Mouse (Mus musculus) thymus, postnatal 4 days (tissue): Measurements from ENCODE around the gene Rad51b.
A peak's percentile ranks its signal among the peaks of the same experiment; 100 is the strongest.

Experiments used
- DNase-seq: peaks from one replicate; pipeline ENCODE4 v3.0.0; 2021

Rad51b gene

DNA sequence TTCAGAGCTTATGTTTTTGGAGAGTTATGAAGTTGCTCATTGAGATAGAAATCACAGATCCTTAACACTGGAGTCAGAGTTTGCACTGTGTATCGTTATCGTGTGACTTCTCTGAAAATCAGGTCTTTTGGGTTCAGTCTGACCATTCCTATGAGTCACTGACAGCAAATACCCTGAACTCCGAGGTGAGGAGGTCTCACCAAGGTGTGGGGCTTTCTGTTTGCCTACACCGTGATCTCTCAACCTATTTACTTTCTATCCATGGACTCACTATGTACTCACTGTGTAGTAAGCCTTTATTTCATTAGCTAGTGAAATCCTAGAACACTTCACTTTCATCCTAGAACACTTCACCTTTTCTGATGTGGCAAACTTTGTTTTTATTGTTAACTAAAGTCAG, 34.6 kb downstream of the Rad51b start:
- no peak for DNase-seq

DNA sequence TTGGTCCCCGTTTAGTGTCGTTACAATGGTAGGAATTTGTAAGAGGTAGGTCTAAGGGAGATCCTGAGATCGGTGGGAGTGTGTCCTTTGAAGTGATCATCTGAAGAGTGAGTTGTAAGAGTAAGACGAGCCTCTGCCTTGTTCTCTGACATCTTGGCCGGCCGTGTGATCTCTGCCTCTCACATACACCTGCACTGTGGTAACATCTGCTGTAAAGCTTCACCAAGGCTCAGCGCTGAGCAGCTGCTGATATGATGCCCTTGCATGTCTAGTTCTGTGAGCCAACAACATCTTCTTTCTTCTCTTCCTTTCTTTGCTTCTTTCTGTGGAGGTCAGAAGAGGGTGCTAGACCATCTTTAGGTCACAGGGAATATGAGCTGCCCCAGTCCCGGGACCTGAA, 41.7 kb downstream of the Rad51b start:
- DNase-seq = peak; percentile 57

DNA sequence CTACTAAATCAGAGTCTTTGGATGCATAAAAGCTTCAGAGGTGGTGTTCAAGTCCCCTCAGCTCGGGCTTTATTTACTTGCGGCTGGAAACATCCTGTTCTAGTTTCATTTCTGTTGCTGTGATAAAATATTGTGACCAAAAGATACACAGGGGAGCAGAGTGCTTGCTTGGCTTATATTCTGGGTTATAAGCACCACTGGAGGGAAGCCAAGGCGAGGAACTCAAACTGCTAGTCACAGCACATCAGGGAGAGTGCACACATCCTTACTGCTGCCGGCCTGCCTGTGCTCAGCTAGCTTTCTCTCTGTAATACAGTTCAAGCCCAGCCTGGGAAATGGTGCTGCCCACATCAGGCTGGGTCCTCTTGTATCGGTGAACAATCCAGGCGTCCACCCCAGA, 43.4 kb downstream of the Rad51b start:
- DNase-seq = no peak

DNA sequence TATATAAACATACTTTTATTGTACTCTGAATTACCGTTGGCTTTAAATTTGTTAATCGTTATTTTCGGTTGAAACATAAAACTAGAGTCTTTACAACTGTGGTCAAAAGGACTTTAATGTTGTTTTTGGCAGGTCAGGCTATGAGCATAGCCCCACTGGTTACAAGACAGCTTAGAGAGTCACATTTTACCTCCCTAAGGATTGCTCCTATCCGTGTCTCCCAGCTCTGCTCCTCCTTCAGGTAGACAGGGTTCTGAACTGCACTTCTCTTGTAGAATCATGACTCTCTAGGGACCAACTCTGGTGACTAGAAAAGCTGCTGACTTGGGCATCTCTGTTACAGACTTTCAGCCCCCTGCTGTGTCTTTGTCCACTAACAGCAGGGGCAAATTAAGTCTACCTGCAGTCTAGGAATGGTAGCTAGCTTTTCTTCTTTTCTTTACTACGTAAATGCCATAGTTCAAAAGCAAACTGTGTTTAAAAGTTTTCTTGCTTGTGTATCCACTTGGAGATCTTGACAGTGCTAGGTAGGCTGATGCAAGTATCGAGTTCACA, 44.3 kb downstream of the Rad51b start:
- DNase-seq = no peak

DNA sequence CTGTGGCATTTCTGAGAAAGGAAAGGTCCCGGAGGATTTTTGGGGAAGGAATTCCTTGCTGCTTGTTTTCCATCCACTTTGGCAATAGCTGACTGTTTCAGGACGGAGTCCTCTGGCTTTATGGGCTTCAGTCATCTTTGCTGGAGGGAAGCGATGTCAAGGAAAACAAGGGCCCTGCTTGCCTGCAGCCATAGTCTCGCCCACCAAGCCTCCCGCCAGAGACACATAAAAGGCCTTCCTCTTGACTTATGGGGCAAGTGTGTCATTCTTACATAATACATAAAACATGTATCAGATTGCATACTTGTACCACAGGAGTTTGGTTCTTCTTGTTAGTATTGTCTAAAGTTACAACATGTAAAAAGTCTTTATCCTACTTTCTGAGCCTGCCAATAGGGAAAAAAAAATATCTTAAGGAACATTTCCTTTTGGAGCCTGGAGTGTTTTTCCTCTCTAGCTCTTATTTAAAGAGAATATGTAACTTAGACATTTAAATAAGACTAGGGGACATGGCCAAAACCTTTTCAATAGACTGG, 49.2 kb downstream of the Rad51b start:
- DNase-seq = no peak

DNA sequence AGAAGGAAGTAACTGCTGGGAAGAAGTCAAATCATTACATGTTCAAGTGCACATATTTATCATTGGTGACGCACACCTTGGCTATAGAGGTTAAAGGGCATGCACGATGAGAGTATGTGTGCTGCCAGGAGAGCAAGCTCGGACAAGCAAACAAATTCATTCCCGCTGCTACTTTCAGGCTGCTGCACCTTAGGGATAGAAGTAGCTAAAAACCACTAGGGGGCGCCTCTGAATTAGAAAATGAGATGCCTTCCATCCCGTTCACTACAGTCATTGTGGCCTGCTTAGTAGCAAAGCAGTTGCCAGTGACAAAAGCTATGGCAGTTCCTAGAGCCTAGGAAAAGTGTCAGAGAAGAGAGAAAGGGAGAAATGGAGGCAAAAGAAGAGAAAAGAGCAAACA, 50.6 kb downstream of the Rad51b start:
- DNase-seq = peak; percentile 60

DNA sequence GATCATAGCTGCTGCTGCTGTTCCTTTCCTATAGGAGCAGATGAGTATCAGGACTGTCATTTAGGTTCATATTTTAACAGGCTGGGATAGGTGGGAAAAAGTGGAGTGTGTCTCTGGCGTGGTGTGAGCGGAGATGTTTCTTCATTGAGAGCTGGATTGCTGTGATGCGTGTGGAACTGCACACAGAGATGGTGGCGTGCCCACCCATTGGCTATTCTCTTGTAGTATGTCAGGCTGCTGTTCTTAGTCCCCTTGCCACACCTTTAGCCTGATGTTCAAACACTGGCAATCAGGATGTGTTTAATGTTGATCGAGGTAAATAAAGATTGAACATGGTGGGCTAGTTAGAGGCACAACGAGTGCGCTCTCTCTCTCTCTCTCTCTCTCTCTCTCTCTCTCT, 54.4 kb downstream of the Rad51b start:
- no peak for DNase-seq

DNA sequence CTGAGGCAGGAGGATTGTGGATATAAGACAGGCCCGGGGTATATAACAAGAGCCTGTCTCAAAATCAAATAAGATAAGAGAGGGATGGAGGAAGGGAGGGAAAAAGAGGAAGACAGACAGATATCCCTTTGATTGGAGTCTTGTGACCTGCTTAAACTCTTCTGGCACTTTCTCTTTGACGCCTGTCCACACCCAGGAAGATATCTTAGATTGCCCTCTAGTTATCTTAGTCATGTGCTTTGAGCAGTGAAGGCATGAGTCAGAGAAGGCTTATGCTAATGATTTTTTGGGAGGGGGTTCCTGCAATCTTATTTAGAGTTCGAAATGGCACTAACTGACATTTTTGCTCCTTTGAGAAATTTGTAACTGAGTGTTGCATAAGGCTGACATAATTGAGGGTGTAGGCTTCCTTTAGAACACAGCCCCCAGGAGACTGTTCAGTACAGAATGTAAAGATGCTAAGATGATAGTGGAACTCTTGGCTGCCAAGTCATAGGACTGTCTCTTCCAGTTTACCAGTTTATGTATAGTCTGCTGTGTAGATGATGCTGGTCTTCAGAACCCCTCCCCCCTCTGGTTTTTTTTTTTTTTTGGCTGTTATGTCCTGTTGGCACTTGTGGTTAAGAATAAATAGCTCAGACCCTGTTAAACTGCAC, 55.1 kb downstream of the Rad51b start:
- DNase-seq = no peak

DNA sequence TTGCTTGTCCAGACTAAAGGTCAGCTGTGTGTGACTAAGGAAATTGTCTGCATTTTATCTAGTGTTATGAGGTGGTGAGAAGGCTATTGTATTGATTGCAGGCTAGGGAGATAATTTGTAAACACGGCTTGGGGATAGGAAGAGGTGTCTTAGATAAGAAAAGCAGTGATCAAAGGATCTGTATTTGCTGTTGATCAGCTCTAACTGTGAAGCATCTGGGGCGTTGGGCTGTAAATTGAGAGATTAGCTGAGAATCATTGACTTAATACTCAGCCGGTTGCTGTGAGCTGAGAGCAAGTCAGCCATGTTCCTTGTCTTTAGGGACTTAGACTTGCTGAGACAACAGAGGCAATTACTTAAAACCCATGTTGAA, 55.6 kb downstream of the Rad51b start:
- DNase-seq = no peak

DNA sequence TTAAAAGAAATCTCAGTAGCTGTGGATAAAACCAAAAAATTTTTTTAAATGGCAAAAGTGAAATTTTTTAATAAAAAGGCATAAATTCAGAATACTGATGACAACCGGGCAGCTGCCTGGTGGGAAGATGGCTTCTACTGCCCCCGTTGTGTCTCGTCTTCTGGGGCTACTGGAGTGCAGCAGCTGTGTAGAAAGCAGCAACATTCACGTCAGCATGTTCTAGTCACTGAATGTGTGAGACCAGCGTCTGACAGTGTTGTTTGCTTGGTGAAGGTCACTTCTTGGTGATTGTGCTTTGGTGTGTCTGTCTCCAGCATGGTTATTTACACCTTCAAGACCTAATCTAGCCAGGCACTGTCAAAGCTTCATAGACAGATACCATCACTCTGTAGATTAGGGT, 56.3 kb downstream of the Rad51b start:
- no peak for DNase-seq

DNA sequence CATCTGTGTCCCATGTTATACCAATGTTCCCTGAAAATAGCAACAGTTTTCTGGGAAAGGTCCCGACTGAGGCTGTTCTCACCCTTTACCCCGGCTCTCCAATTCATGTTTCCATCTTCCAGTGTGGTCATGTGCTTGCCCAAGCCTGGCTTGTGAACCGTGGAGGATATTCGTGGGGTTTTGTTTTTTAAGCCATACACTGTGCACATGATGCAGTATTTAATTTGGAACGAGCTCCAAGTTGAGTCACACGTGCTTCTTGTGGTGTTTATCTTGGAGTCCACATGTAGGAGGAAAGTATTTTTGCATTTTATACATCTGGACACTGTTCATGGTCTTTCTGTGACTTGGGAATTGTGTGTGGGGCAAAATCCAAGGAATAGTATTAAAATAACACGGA, 57.5 kb downstream of the Rad51b start:
- no peak for DNase-seq

DNA sequence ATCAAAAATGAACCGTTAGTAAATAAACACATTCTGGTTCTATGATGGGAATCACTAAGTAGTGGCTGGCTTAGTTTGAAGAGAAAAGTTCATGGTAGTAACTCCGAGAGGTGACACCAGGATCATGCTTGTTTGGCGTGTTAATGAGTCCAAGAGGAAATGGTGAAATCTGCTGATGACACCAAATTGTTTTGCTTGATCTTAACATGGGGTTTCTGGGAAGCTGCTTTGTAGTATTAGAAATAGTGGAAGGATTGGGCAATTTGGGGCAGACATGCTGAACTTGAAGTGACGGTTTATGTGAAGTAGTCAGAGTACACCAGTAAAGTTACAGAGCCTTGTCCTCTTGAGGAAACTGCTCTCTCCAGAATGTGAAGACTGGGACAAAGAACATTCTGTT, 59.1 kb downstream of the Rad51b start:
- DNase-seq = no peak

DNA sequence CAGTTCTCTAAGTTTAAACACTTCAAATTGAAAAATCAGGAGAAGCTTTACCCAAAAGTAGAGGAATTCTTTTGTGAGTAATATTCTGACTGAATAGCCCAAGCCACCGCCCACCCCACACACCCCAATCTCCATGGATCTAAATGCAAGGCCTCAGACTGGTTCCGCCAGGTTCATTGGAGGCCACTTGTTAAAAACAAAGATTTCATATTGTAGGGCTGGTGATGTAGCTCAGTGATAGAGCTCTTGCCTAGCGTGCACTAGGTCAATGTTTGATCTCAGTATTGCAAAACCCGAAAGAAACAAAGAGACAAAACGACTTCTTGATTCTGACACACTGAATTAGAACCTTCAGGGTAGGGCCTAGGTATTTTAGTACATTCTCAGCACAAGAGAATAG, 60.5 kb downstream of the Rad51b start:
- DNase-seq = no peak

DNA sequence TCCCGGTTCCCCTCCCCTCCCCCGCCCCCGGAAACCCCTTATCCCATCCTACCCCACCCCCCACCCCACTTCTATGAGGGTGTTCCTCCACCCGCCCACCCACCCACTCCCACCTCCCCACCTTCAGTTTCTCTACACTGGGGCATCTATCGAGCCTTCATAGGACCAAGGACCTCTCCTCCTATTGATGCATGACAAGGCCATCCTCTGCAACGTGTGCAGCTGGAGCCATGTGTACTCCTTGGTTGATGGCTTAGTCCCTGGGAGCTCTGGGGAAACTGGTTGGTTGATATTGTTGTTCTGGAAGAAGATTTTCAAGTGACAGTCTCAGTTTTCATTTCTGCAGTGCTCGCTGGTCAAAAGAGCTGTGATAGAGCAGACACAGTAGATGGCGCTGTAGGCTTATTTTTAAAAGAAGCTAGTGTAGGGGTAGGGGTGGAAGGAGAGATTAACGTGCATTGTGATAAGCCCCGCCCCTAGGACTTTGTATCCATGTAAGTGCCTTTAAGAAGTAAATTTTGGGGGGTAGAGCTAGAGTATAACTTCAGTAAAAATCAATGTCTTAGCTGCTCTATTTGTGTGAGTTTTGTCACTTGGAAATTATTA, 61.6 kb downstream of the Rad51b start:
- peak; percentile 68 for DNase-seq

DNA sequence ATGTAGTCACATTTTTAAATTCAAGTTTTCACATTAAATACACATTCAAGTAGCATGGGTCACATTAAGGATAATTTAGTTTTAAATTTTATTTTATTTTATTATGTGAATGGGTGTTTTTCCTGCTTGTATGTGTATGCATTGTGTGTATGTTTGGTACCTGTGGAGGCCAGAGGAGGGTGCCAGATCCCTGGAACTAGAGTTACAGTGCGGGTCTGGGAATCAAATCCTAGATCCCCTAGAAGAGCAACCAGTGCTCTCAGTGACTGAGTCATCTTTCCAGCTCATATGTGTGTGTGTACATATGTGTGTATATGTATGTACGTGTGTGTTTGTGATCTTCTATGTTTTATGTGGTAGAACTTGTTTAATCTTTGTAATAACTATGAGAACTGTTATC, 62.3 kb downstream of the Rad51b start:
- no peak for DNase-seq

DNA sequence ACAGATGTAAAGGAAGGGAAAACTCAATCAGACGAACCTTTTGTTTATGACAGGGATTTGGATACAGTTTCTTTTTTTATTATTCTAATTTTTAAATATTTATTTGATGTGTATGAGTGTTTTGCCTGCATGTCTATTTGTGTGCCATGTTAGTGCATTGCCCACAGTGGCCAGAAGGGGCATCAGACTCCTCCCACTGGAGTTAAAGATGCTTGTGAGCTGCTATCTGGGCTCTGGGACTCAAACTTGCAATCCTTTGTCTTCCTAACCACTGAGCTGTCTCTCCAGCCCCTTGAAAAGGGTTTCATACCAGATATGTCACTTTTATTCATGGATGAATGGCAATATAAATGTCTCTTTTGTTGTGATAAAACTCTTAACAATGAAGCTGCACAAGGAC, 65.1 kb downstream of the Rad51b start:
- peak; percentile 77 for DNase-seq

DNA sequence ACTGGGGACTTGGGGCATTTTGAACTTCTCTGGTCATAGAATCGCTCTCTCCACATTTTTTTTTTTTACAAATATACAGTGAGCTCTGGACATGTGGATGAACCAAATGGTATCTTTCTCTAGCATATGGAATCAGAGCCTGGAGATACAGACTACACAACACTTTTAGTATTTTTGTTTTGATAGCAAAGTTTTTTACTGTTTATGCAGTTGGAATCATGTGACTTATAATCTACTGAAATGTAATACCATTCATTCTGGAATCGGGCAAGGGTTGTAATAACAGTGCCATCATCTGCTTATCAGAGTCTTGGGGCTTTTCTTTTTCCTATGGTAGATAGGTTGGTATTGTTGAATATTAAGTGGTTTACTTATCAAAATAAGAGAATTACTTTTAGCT, 67.2 kb downstream of the Rad51b start:
- no peak for DNase-seq

DNA sequence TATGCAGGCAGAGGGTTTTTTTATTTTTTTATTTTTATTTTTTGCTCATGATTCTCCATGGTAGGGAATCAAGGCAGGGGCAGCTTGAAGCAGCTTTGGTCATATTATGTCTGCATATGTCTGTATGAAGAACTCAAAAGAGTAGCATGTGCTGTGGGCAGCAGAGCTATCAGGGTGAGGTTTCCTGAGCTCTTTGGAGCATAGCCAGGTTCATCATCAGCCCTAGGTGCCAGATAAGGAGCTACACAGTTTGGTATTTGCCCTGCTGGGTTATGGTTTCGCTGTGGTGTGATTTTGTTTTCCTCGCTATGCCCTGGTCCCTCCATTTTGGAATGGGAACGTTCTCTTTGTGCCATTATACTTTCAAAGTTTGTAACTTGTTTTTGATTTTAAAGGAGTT, 71.7 kb downstream of the Rad51b start:
- no peak for DNase-seq

DNA sequence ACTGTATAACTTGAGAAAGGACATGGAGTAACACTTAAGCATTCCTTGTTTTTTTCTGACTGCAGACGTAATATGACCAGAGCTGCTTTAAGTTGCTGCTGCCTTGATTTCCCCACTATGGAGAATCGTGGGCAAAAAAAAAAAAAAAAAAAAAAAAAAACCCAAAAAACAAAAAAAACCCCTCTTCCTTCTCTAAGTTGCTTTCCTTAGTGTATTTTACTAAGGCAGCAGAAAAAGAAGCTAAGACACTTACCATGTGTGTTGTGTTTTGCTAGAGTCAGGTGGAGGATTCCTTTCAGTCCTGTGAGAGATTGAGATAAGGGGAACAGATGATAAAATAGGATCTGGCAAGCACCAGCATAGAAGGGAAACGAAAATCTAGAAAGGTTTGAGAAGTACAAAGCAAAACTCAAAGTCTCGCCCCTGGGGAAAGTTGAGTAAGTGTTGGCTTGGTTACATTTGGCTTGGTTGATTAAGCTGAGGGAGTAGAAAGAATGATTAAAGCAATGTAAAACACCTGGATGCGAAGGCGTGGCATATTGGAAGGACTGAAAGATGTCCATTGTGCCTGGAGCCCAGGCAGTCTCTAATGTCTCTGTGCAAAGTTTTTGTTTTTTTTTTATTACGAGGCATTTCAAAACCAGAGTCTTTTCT, 72.6 kb downstream of the Rad51b start:
- no peak for DNase-seq

DNA sequence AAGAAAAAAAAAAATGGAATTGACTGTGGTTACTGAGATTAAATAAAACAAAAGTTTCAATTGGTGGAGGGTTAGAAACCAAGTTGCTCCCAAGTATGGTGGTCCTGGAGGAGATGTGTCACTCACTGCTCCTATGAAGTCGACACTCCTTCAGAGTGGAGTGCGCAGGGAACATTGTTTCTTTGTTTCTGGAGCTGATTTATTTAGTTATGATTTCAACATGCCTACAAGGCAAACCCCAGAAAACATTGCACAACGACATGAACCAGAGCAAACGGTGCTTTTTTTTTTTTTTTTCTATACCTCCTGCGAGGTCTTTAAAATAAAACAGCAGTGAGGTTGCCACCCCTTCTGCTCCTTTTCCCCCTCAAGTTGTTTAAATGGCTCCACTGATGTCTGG, 75.6 kb downstream of the Rad51b start:
- DNase-seq = no peak

DNA sequence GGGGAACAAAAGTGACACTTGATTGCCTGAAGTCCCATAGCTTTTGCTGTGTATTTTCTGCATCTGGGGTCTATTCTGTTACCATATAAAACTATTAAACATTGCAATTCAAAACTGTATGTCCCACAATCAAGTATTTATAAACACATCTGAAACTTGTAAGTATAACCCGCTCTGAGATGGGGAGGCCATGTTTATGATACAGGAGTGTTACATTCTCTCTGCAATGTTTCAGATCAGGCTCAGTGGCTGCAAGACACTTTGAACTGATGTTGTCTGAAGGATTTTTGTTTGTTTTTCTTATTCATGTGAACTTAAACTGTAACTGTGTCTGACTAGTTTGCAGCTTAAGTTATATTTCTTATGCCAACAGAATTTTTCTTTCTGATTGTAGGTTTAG, 80.3 kb downstream of the Rad51b start:
- no peak for DNase-seq

DNA sequence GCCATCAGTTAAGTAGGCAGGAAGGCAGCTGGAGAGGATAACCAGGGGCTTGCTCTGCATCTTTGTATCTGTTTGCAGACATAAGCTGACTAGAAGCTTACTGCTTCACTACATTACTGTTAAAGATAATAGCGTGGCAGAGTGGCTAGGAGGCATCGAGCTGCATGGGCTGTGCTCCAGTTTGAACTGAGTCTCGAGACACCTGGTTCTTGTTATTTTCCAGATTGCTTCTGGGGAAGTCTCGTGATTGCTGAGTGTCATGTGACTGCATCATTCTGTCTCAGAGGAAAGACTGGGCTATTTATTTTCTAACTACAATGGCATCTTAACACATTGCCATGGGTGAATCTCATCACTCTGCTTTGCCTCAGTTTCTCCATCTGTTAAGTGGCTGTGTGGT, 80.8 kb downstream of the Rad51b start:
- no peak for DNase-seq

DNA sequence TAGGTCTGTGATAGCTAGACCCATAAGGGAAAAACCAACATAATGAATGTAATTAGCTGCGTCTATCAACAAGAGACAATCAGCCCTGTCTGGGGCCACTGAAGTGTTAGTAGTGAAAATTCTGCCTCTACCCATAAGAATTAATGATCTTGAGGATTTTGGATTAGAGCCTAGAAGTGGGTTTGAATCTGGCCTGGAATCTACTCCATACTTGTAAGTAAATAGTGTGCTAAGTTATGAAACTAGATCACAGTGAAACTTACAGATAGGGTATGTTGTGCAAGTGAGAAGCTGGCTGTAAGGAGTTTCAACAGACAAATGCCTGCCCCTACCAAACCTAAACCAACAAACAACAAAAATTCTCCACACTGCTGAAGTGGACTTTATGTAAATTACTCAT, 83.1 kb downstream of the Rad51b start:
- no peak for DNase-seq

DNA sequence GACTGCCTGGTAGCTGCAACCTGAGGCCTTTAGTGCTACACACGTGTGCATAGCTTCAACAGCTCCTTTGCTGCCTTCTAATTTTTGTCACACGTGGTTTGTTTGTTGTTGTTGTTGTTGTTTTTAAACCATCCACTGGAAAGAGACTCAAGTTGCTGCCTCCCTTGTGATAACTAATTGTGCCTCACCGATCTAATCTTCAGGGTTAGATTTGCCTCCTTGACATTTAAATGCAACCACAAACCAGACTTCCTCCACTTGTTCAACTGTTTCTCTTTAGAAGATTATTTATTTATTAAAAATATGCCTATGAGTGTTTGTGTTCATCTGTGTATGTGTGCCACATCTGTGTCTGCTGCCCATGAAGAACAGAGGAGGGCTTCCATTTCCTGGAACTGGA, 84.4 kb downstream of the Rad51b start:
- no peak for DNase-seq
